Mouse (Mus musculus) T-helper 1 cell (primary cell): ENCODE measurements around the gene Mis12.

Source experiments
- in situ Hi-C: fragments of 300-600 bp; cut with MboI, MseI; formaldehyde crosslinking; loops from one replicate; pipeline ENCODE4 v1.15.1; 2025; ENCODE audit warnings: high pct_unique_total_duplicates

Mis12 gene

DNA sequence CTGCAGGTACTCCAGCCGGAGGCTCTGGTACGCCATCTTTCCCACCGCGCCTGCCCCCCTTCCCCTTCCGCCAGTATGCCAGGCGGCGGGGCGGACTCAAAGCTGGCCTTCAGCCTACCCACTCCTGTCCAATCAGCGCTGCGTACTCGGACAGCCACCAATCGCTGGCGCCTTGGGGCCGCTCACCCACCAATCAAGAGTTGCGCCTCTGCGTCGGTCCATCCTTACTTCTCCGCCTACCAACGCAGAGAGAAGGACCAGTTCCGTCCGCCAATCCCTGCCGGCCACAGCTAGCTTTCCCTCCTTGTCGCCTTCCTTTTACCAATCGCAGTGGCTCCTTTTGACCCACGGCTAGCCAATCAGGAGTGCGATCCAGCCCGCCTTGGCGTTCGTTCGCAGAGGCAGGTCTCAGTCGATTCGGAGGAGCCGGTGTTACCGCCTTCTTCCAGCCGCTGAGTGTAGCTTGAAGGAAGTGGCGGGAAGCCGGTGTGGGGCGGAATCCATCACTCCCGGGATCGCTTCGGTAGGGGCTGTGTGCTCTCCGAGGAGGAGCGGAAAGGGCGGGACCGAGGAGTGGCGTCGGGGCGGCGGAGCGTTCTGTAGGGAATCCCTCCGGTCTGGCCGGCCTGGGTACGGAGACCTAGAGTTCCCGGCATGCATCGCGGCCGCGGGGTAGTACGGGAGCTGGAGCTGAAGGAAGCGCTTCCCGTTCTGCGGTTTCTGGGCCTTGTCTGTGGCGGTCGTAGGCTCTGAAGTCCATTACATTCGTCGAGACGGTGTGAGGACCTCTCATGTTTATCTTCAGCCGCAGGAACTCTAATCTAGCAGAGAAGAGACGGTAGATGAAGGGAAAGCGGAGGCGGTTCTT lies at the start of gene Mis12, which contains the start of gene Derl2:
TSS of gene Mis12 (plus strand) at position 411 of the 868 bp plus-strand sequence.
TSS of gene Derl2 (minus strand) at position 641 of the 868 bp plus-strand sequence.
- in situ Hi-C loops = no loop called here

DNA sequence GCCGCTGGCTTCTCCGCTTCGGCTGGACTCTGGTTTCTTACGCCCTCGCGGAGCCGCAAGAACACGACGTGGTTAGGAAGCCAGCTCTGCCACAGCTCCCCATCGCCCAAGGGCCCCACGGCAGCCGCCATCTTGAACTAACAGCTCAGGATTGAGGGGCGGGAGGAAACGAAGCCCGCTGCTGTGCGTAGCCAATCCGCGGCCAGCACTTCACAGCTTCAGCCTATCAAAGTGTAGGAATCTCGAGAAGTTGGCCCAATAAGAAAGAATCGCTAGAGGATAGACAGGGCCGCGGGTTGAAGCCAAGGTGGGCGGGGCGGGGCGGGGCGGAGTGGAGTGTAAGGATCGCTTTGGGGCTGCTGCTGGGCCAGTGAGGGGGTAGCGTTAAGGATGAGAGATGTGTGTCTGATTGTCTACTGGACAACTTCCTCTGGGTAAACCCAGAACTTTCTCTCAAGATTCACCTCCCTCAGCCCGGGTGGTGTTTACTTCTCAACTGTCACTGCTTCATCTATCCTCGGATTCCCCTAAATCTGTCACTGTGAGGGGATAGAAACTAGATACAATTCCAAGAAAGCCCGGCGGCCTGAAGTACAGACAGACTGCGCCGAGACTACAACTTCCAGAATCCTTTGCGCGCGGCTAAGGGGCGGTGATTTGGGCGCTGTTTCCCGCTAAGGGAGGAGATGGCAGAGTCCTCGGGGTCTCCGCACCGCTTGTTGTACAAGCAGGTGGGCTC lies 49.4 kb upstream of the Mis12 start, which contains the start of the genes Nup88 and Rpain:
TSS of gene Nup88 (minus strand) at position 153 of the 739 bp plus-strand sequence.
TSS of gene Rpain (plus strand) at position 393 of the 739 bp plus-strand sequence.
- in situ Hi-C loops = no loop called here

DNA sequence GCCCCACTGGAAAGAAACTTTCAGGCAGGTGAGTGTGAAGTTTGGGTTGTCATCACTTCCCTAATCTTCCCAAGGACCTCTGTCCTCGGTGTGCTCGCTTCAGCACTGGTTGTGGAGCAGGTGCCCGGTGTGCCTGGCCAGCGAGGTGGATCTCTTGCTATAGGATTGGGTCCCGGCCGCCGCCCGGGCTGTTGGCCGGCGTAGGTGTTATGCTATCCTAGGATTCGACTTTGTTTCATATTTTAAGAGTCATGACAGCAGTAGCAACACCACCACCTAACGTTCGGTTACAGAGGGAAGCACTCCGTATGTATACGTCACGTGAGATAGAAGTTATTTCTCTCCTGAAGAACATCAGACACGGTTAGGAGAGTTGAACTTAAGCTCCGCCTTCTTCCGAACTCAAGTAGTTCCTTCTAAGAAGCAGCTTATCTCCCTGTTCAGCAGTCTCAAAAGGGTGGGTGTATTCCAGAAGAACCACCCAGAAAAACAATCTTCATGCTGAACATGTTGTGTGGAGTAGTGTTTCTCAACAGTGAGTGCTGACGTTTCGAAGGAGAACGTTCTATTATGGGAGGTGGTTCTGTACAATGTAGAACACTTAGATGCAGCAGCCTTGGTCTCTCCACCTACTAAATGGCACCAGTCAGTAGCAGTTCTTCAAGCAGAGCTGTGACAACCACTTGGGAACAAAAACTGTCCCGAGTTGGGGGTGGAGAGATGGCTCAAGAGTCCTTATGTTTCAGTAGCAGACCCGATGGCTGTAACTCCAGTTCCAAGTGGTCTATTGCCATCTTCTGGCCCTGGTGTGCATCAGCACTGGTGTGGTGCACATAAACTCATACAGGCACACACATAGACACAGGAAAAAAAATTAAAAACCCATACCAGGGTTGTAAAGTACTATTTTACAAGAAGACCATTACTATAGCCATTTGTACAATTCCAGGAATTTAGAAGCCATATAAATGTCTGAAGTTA lies 48.6 kb upstream of the Mis12 start:
- in situ Hi-C loops = no loop called here

GRCm38 (mm10) chr11:70972586-70972985 lies 46.8 kb upstream of the Mis12 start:
- in situ Hi-C loops = no loop called here

DNA sequence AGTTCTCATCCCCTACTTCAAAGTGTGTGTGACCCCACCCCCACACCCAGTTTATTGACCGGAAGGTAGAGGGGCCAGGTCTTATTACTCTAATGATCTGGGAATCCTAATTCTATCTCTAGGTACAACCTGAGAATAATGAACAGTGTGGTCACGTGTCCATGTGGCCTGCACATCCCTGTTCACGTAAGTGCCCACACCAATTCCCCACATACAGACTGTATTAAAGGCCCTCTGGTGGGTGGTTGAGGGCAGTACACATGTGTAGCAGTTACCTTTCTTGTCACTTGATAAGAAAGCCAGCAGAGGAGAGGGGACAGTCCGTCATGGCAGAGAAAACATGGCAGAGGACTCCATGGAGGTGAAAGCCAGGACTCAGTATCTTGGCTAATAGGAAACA lies 45.5 kb upstream of the Mis12 start:
- in situ Hi-C loops = no loop called here

- in situ Hi-C loops = no loop called here
Observed at GRCm38 (mm10) chr11:70975193-70975592, 44.2 kb upstream of the Mis12 start.

DNA sequence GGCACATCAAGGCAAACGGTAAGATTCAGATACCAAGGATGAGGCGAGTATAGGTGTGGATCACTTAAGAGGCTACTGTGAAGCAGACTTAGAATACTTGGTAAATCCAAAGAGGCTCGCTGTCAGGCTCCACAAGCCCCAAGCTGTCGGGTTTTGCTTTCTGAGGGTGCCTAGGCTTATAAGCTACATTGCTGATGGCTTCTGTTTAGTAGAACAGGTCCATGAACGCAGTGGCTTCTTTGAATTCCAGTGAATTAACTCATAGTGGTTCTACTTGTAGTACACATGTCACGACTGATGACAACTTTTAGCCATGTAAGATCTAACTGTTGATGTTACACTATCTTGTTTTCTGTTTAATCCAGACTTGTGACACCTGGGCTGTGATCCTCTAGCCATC lies 42.1 kb upstream of the Mis12 start:
- in situ Hi-C loops = no loop called here

DNA sequence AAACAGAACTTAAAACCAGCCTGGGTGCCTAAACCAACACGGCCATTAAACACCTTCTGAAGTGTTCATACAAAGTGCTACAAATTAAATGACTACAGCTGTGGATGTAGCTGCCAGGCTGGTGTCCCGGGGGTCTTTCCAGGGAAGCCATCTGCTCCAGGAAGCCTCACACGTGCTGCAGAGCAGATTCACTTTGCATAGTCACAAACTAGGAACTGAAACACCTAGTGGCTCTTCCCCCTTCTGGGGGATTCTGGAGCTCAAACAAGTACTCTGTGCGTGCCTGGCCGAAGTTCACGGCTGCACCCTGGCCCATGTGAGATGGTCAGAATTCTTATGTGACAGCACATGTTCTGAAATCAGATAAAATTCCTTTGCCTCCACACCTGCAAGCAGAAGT lies 39.2 kb upstream of the Mis12 start:
- in situ Hi-C loops = no loop called here

DNA sequence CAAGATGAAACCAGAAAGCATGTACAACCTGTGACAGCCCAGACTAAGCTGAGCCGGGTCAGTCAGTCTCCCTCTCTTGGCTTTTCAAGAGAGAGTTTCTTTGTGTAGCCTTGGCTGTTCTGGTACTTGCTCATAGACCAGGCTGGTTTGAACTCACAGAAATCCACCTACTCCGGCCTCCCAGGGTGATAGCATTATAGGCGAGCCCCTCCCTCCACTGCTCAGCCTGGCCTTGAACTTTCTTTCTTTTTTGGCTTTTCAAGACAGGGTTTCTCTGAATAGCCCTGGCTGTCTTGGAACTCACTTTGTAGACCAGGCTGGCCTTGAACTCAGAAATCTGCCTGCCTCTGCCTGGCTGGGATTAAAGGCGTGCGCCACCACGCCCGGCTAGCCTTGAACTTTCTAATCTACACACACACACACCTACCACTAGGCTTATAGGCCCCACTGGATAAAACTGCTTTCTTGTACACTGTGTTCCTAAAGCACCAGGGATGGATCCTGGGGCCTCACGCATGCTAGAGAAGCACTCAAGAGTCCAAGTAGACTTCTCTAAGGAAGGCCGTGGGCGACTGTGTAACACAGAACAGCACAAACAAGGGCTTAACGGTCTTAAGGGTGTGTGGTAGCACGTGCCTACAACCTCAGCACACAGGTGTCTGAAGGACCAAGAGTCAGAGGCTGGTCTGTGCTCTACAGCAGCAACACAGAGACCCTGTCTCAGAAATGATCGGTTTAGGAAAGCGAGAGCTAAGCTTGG lies 38.5 kb upstream of the Mis12 start:
- in situ Hi-C loops = no loop called here

DNA sequence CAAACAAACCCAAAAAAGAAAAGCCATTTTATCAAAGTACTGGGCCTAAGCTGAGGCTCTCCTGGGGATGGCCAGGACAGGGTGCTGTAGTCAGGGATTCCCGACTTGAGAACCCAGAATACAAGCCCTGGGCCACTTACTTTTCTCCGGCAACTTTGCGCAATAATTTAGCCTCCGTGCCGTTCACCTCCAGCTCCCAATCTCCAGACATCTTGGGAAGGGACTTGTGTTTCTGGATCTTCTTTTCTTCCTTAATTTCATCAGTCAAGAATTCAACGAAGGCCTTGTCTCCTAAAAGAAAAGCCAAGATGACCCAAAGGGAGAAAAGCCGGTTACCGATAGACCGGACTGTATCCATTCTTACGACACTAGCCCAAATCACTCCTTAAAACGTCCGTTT lies 37.4 kb upstream of the Mis12 start:
- in situ Hi-C loops = no loop called here

DNA sequence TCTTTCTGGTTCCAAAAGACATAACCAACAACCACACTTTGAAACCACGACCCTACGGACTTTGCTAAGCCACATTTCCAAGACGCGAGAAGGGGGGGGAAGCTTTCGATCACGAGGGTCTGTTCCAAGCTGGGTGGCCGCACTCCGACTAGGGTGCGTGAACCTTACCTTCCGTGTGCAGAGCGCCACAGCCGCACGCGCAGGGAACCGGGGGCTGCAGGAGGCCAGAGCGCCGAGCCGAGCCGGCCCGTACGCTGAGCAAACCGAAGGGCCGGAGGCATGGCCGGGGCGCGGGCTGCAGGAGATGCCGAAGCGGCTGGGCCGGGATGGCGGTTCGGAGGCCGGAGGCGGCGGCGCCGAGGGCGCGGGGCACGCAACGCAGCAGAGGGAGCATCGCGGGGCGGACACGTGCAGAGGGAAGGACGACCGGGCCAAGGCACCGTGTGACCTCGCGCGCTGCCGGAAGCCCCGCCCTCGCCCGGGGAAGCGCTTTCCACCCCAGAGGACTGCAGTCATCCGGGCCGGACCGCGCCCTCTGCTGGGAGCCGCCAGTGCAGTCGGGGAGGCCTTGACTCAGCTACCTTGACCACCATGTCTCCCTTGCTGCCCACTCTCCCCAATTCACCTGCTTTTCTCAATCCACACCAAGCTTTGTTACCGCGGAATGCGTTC lies 36.7 kb upstream of the Mis12 start, which contains the start of gene C1qbp:
TSS of gene C1qbp (minus strand) at position 470 of the 672 bp plus-strand sequence.
- in situ Hi-C loops = no loop called here

DNA sequence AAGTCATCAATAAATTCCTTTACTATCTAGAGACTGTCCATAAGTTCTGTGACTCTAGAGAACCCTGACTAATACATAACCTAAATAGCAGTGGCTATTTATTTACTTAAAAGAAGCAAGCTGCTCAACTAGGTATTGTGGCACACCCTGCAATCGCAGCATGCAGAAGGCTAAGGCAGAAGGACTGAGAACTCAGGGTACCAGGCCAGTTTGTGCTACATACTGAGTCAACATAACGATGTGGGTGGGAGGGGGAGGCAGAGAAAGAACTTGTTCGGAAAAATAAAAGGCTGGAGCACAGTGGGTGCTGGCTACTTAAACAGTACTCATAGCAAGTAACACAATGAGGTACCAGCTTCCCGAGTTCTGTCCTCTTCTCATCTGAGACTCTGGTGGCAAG lies 18.2 kb upstream of the Mis12 start:
- in situ Hi-C loops = no loop called here

- in situ Hi-C loops = no loop called here
Observed at GRCm38 (mm10) chr11:71003611-71004315, 15.6 kb upstream of the Mis12 start.

- in situ Hi-C loops = no loop called here
Observed at GRCm38 (mm10) chr11:71004316-71004773, 15.1 kb upstream of the Mis12 start, which contains the start of gene Dhx33. TSS of gene Dhx33 (minus strand) at chr11:71004437.

DNA sequence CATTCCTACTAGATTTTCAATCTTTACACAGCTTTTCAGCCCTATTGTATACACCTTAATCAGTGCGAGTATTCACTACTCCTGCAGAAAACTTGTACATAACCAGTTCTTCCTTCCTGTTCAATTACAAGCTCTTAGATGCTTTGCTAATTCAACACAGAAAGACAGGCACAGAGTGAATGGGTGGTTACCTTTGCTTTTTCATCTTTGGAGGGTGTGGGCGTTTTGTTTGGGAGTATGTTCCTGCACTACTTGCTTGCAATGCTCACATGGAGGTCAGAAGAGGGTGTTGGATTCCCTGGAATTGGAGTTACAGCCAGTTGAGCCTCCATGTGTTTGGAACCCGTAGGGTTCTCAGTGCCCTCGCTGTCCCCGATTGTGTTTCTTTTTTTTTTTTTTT lies 14.4 kb upstream of the Mis12 start:
- in situ Hi-C loops = no loop called here

GRCm38 (mm10) chr11:71007026-71007425 lies 12.4 kb upstream of the Mis12 start:
- in situ Hi-C loops = no loop called here

DNA sequence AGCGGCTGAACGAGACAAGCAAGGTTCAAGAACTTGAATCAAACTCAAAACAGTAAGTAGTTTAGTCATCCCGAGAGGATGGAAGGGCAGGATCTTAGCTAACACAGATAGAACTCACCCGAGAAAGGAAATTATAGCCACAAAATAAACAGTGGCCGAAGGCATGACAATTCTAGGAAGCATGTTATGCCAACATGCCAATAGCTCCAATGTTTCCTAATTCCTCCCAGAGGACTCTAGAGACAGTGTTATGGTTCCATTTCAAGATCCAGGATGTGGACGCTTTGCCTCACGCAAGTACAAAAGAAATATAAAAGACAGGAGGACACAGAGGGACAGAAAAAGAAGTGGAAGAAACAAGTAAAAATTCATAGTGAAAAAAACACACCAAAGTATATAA lies 11.6 kb upstream of the Mis12 start:
- in situ Hi-C loops = no loop called here

- in situ Hi-C loops = no loop called here
Observed at GRCm38 (mm10) chr11:71008321-71008720, 11.1 kb upstream of the Mis12 start.

GRCm38 (mm10) chr11:71012743-71013142 lies 6.7 kb upstream of the Mis12 start:
- in situ Hi-C loops = no loop called here
